Mouse (Mus musculus) embryonic fibroblast, embryonic 13.5 days (primary cell): Measurements from ENCODE around the gene Mtf1.

Experiments used
- CTCF ChIP-seq: IDR thresholded peaks from 2 replicates; pipeline ENCODE4 v1.5.1; 2011; ENCODE audit warnings: mild to moderate bottlenecking, control low read depth, low read length, moderate library complexity, borderline replicate concordance; ENCODE audit not compliant: insufficient read depth
- POLR2A ChIP-seq: IDR thresholded peaks from 2 replicates; pipeline ENCODE4 v1.6.1; 2011; ENCODE audit warnings: low read depth, mild to moderate bottlenecking, control low read depth, low read length, moderate library complexity

DNA sequence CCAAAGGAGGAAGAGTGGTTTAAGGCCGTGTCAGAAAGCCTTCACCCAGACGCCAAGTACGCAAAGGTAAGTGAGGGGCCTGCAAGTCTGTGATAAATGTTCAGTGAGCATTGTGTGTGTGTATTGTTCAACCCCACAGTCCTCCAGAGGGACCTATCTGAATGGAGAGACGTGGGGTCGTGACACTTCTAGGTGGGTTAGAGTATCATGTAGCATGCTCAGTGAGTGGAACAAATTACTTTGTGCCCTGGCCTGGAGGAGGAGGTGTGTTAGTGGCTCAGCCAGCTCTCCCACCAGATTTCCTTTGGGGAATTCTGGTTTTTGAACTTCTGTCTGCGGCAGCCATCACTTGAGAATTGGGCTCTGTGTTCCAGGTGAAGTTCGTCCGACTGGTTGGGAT, 18.0 kb upstream of the Mtf1 start:
- TF ChIP-seq POLR2A (no peak), CTCF (no peak)
